Mouse (Mus musculus) induced T-regulatory cell, adult 2 months (primary cell): Measurements from ENCODE around the gene Ranbp10.
A peak's percentile ranks its signal among the peaks of the same experiment; 100 is the strongest.

Experiments
- DNase-seq: peaks from one replicate; pipeline ENCODE4 v3.0.0-alpha.2; 2012; ENCODE audit warnings: low read depth

Ranbp10 gene

DNA sequence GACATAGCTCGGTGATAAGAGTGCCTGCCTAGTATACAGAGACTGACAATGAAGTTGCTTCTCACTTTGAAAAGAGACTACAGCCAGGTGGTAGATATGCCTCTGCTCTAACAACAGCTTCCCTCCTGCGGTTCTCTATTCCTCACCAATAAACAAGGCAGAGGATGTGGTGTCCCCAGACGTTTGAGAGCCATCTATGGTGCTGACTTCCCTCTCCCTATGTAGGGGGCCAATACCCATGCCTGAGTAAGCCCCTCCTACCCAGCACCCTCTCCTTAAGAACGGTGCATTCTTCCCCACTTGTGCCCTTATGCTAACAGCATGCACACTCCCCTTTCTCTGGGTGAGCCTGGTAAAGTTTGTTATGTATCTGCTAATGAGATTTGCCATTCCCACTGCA lies 38.2 kb downstream of the Ranbp10 start:
- DNase-seq: no peak

DNA sequence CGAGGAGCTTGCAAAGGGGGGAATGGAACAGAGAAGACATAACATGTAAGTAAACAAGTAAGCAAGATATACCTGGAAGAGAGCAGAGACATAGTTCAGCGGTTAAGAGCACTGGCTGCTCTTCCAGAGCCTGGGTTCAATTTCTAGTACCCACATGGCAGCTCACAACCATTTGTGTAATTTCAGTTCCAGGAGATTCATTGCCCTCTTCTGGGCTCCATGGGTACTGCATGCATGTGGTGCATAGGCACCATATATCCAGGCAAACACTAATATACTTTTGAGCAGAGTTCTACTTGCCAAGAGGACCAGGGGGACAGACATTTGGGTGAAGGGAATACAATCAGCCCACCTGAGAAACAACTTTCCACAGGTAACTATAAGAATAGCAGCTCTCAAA lies 38.9 kb downstream of the Ranbp10 start:
- peak; percentile 85 for DNase-seq

DNA sequence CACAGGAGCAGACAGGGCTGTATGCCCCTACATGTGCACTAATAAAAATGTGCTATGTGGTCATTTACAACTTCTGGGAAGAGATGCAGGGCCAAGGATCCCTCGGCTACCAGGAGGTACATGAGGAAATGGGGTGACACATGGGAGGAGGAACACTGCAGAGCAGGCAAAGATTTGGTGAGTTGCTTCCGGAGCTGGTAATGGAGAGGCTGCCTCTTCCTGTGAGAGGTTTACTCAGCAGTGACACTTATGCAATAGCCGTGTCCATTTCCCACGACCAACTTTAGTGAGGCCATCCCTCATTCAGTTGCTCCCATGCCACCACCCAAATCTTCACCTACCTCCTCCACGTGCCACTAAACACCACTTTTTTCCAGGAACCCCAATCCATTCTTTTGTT lies 46.9 kb downstream of the Ranbp10 start:
- DNase-seq: no peak

DNA sequence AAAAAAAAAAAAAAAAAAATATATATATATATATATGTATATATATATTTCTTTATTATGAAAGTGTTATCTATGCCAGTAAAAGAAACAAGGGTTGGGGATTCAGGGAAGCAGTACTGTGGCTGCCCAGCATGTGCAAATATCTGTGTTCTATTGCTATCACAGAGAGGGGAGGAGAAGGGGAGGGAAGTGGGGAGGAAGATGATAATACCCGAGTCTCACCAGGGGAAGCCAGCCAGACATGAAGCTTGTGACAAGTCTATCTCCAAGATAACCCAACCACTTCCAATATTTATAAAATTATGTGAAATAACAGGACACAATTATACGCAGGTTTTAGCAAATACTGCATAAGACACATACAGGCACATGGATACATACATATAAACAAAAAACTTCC lies 49.3 kb downstream of the Ranbp10 start:
- no peak for DNase-seq

DNA sequence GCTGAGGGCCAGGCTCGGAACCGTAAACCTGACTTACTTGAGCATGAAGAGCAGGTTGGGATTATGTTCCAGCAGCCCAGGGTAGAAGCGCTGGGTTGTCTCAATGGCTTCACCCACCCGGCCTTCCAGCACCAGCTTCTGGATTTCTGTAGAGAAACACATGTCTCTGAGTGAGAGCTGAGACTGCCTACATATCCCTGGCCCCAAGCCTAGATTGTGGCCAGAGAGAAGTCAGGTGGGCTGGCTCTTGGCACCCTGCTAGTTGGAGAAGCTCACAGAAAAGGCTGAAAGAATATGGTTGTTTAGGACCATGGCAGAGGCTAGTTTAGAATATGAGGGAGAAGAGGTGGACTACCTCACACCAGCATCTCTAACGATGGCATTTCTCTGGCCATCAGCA lies 52.7 kb downstream of the Ranbp10 start:
- no peak for DNase-seq

DNA sequence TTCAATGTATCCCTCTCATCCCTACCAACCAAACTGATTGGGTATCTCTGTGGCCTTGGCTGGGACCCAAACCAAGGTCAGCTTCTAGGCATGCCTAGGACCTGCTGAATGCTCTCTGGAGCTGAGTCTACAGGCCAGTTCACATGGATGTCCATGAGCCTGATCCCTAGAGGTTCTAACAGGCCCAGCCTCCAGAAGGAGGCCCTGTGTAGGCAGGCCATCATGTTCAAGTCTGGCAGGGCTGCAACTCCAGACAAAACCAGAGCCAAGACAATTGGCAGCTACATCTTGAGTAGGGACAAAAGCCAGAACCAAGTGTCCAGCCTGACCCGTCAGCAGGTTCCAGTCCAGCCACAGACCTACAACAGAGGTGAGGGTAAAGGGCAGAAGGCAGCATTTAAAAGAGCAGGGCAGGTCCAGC lies 53.7 kb downstream of the Ranbp10 start:
- no peak for DNase-seq

DNA sequence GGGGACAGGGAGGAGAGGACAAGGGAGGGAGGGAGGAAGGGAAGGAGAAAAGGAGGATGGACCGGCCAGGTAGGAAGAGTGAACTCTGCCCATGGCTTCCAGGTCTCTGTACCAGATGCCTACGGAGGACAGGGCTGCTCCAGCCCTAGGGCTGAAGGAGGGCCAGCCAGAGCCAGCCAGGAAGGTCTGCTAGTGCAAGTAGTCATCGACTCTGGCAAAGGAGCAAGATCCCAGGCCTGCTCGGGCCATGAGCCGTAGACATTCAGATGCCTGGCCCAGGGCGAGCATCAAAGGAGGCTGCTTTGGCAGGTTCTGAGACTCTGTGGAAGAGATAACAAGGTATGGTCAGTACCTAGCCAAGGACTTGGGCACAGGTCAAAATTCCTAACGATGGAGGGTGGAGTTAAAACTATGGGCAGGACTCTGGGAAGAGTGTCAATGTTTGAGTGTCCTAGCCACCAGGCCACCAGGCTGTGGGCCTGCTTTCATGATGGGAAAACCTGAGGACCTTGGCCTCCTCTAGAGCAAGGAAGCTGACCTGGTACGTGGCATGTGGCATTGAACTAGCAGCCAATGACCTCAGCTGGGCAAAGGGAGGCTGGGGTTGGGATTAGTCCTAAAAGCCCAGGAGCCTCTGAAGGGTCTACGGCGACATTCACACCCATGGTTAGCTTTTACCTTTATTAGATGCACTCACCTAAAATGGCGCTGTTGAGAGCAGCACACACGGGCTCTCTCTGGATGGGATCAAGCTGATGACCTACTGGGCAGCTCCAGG lies 55.6 kb downstream of the Ranbp10 start:
- DNase-seq: no peak

DNA sequence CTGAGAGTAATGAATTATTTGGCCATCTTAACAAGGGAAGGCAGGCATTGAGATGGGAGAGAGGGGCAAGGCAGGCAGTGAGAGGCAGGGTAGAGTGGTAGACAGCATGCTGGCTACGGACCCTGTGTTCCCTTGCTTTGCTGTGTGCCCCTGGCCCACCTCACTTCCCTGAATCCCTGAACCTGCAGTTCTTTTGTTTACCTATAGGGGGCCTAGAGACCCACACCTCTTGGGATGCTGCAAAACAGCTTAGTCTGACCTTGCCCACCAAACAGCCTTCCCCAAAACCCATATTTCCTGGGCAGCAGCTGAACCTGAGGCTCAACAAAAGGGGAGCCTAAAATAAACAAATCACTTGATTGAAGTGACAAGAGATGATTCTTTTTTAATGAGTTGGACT lies 56.5 kb downstream of the Ranbp10 start:
- peak; percentile 65 for DNase-seq

DNA sequence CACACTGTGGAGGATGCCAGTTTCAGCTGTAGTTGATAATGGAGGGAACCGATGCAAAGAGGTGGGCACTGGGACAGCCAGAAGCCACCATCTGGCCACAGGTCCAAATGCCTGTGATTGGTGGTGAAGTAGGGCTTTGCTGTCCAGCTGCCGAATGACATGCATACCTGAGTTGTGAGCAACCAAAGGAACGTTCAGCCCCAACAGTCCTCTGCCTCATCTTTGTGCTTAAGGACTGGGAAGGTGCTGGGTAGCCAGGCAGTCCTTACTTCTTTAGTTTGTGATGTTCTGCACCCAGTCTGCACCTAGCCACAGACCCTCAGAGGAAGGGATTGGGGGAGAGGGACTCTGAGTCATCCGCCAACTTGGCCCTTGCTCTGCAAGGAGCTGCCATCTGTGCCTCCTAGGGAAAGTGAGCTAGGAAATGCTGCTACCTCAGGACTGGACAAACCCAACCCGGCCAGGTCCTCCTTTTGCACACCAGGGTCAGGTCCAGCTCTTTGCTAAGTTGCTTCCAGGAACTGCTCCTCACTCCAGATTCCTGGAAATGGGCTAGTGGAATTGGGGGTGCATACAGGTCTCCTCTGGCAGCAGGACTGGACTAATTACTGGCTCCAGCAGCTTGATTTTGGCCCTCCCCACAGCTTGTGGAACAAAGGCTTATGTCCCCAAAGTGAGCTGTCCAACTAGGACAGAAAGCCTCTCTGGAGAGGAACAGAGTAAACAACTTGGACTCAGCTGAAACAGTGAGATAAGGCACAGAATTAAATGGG lies 58.5 kb downstream of the Ranbp10 start:
- DNase-seq: no peak

DNA sequence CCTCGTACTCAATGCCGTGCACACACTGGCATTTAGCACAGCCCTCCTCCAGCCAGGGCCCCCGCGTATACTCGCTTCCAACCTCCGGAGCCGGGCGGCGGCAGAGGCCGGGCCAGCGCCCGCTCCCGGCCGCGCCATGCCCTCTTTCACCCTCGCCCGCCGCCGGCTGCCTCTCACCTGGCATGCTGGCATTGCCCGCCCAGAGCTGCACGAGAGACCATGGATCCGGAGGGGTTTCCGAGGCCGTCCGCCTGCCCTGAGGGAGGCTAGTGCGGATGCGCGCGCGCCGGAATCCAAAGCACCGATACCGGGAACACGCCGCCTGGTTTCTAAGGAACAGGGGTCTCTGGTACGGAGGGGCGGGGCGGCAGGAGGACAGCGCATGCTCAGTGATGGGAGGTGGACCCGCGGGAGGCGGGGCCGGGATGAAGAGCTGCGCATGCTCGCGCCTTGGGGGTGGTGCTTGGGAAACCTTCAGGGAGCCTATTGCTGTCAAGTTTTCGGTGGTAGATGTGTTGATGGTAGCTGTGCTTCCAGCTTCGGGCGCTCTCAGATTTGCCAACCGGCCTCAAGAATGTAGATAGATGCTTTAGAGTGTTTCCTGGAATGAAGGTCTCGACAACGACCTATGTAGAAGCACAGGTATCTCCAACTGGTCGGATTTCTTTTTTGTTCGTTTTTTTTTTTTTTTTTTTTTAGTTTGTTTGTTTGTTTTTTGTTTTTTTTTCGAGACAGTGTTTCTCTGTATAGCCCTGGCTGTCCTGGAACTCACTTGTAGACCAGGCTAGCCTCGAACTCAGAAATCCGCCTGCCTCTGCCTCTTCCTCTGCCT lies 68.7 kb downstream of the Ranbp10 start, which contains the start of gene Gfod2:
Gfod2 (minus strand) TSS at position 388 of the 832 bp plus-strand sequence.
- peak; percentile 97 for DNase-seq

DNA sequence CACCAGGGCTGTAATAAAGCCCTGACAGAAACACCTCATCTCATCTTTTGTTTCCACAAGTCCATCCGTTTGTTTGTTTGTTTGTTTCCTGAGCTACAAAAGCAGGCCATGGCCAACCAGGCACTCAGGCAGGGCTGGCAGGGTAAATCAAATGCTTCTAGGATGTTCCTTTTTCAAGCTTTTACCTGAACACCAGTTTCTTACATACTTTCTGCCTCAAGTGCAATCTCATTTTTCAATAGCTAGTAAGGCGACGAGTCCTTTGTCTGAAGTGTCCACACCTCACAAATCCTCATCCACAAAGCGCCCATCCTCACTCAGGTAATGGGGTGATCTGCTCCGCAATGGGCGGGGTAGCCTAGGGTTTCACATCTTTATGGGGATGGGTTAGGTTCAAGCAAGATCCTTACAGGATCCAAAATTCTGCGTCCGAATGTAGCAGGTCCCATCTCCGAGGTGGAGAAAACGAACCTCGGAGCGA lies 69.3 kb downstream of the Ranbp10 start:
- no peak for DNase-seq

DNA sequence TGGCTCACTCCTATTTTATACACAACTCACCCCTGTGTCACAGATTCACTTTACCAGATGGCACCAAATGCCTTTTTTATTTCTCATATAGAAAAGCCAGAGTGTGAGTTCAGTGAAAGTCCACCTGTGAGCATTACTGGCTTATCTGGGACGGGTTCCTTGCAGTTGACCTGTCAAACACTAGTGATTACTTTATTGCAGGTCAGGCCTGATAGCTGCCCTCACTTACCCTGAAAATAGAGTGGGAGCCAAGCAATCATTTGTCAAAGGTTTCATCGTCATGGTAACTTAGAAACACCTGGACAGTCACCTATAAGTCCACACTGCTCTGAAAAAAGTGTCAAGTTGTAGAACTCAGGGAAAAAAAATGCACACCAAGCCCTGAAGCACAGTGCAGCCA lies 72.5 kb downstream of the Ranbp10 start:
- DNase-seq: no peak

DNA sequence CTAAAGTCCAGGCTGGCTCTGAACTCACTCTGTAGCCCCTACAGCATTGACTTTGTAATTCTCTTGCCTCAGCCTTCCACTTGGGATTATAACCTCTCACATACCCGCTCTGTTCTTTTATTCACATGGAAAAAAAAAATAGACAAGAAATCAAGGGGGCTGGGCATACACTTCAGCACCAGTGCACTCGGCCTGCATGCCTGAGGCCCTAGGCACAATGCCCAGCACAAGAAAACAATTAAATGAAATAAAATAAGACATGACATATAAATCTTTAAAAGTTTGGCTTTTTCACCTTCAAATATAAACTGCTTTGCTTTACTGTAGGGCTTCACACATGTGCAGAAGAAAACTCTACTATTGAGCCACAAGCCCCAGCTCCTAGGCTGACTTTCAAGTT lies 73.2 kb downstream of the Ranbp10 start:
- no peak for DNase-seq

DNA sequence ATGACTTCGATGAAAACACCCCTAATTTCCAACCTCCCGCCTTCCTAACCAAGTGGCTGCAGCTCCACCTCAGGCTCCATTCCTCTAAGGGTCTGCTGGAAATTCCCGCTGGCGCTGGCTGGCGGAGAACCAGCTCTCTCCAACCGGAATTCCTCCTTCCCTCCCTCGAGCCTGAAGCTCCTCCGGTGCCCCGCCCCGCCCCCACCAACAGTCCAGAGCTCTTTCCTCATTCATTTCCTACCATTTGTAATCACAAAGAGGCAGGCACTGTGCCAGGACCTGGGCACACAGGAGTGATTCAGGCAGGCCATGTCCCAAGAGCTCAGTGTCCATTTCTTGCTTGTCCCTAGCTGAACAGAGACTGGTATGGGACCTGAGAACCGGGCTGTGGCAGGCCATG lies 76.5 kb downstream of the Ranbp10 start:
- no peak for DNase-seq

DNA sequence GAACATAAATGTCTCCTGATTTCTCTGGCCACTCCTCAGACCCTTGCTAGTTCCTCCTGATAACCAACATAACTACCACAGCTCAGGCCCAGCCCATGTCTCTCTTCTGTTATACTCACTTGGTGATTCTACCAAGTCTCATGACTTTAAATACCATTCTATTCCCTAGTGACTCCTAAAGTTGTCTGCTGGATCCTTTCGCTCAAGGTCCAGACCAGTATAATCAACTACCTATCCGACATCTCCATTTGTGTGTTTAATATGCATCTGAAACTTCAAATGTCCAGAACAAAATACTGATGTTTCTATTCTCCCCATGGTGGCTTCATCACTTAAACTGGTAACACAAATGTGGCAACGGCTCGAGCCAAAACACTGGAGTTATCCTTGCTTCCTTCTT lies 83.8 kb downstream of the Ranbp10 start:
- DNase-seq: no peak

DNA sequence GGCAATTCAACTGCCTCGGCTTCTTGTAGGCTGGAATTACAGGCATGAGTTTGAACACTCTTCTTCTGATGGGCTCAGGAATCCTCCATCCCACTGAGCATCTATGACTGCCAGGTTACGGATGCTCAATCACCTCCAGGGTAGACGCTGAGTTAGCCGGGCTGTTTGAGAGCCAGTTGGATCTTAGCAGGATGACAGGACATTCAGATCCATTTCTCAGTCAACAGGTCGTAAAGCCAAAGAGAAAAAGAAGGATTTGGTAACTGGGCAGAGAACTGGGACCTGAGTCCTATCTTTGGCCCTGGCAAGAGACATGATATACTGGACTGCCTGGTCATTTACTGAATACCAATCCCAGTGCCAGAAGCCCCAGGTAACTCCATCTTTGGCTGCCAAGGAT lies 87.9 kb downstream of the Ranbp10 start:
- DNase-seq: no peak

DNA sequence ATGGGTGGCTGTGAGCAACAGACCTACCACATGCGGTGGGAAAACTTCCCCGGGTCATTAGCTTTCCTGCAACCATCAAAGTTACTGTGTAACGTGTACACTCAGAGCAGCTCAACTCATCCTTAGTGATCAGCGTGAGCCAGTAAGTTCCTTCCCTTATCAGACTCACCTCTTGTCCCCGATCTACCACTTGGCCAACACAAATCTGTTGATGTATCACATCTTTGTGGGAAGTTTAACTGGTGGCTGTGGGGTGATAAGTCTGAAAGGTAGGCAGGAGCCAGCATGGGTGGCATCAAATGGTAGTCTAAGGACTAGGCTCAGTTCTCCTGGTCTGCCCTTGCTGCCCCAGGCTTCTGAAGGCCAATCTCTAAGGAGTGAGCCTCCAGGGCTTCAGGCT lies 95.0 kb downstream of the Ranbp10 start:
- no peak for DNase-seq

DNA sequence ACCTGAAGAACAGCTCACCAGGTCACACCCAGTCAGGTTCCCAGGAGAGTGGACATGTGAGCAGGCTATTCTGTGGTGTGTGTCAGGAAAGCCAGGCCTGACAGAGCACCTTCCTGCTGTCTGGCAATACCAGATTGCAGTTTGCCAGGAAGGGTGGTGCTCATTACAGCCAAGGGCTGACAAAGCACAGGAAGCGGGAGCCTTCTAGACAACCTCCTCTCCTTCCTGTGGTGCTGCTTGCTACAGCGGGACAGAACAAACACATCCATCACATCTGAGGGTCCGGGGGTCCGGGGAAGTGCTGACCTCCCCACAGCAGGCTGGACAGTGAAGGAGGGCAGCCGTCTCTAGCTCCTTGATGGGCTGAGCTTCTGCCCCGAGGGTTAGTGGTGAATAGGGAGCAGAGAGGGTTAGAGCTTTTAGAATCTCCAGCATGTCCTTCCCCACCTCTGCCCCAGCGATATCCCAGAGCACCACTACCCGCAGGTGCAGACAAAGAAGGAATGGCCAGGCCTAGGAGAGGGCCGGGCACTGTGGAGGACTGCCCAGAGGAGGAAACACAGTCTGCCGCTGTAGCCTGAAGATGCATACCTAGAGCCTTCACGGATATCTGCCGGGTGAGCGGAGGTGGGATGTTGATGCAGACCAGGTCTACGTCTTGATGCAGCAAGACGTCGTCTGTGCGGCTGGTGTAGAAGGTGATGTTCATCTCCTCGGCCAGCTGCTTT lies 99.6 kb downstream of the Ranbp10 start:
- DNase-seq: peak; percentile 47

DNA sequence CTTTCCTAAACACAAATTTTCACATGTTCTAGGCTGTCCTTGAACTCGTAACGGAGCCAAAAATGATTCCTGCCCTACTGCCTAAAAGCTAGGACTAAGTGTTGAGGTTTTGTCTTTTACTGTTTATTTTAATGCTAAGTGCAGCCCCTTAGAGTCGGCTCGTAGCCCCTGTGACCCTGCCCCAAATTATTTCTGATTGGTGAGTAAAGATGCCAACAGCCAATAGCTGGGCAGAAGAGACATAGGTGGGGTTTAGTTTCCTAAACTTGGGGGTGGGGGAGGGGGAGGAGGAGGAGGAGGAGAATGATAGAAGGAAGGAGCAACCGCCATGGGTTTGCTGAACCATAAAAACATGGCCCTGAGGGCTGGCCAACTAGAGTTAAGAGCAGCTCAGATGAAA lies 101.4 kb downstream of the Ranbp10 start:
- DNase-seq: no peak

DNA sequence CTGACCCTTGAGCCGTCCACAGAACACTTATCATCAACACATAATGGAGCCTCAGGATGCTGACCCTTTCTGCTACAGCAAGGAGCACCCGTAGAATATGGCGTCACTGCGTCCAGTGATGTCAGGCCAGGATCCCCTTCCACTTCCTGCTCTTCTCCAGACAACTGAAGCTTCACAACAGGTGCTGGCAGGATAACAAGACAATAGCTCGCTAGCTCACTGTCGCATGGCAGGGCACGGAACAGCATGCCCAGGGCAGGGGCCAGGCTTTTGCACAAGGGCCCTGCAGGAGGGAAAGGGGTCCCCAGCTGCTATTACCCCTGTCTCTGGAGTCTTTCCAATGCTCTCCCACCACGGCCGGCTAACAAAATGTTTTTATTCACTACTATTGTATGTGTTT lies 104.3 kb downstream of the Ranbp10 start:
- no peak for DNase-seq

DNA sequence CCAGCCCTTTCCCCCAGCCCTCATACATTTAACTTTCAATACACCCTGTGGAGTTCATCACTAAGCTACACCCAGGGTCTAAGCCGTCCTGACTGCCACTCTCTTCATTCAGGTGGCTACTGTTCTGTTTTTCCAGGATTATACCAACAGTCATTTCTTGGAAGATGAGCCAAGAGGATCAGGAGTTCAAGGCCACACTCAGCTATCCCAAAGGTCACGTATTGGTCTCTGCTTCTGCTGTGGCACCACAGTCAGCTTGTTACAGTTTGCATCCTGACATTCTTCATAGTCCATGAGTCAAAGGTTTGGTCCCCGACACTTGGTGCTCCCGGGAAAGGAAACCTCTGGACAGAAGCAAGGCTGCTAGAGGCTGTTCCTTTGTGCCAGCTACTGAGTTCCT lies 107.5 kb downstream of the Ranbp10 start:
- DNase-seq: no peak
